Mouse (Mus musculus): ENCODE measurements around the gene Myh10. TPM values are rescaled to one million over a fixed set of nuclear protein-coding genes. Genes with fewer than 3 reads are reported as not detected.
"Not testable (repeated sequence)": the region's sequence is repeated elsewhere in the genome, so short reads cannot be mapped to it uniquely, and the experiment has no call there.

The Myh10 gene
- polyA plus RNA-seq, 1 experiment from 2014 or later, result 2.5 TPM

DNA sequence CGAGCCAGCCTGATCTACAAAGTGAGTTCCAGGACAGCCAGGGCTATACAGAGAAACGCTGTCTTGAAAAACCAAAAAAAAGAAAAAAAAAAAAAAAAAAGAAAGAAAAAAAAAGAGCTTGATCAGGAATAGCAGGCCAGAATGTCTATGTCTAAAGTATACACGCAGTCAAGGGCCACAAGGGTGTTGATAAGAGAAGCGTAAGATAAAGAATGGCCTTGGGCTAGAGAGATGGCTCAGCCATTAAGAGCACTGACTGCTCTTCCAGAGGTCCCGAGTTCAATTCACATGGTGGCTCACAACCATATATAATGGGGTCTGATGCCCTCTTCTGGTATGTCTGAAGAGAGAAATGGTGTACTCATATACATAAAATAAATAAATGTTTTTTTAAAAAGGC lies 140.2 kb downstream of the Myh10 start:
- not testable (repeated sequence) for H3K4me3 ChIP-seq (ENCODE audit: inconsistent target); H3K27ac ChIP-seq
- H3K36me3 ChIP-seq (ENCODE audit: inconsistent target), result peaks cover 81% of the 10 kb centered on the region
- H3K79me2 ChIP-seq (ENCODE audit: inconsistent target), result peaks cover 44% of the 10 kb centered on the region; the same call in 1 of the 2 replicates
- WGBS (ENCODE audit: missing documents), result 95% methylated on average over 4 of the region's 5 CpGs

GRCm38 (mm10) chr11:68832793-68833192 lies 141.4 kb downstream of the Myh10 start:
- peaks cover 82% of the 10 kb centered on the region for H3K36me3 ChIP-seq (ENCODE audit: inconsistent target)
- 45% methylated on average over 4 of the region's 4 CpGs for WGBS (ENCODE audit: missing documents)

GRCm38 (mm10) chr11:68833593-68833992 lies 142.2 kb downstream of the Myh10 start:
- Histone ChIP-seq H3K27ac (no peak overlapping the region), H3K79me2 (ENCODE audit: inconsistent target) (peaks cover 40% of the 10 kb centered on the region; the same call in 1 of the 2 replicates), H3K36me3 (ENCODE audit: inconsistent target) (peaks cover 80% of the 10 kb centered on the region), H3K4me3 (ENCODE audit: inconsistent target) (no peak overlapping the region)

More at GRCm38 (mm10) chr11:68832793-68833192, 141.4 kb downstream of the Myh10 start:
- no peak overlapping the region for H3K4me3 ChIP-seq (ENCODE audit: inconsistent target)
- peaks cover 43% of the 10 kb centered on the region; the same call in 1 of the 2 replicates for H3K79me2 ChIP-seq (ENCODE audit: inconsistent target)
- no peak overlapping the region for H3K27ac ChIP-seq

DNA sequence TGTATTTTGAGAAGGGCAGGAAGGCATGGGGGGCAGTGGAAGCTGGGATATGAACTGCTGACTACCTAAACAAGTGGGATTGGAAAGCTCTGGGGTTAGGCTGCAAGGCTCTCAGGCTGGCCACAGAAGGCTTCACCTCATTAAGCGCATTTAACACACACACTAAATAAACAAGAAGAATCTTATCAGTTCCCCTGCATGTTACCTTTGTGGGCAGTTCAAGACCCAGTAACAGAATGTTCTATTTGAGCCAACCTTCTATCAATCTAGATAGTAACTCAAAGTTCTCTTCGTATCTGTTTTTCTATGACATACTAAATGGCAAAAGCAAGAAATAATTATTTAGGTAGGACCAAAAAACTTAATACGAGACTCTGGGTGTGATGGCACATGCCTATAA lies 143.7 kb downstream of the Myh10 start:
- Histone ChIP-seq H3K4me3 (ENCODE audit: inconsistent target) (no peak overlapping the region), H3K27ac (no peak overlapping the region), H3K79me2 (ENCODE audit: inconsistent target) (peaks cover 46% of the 10 kb centered on the region; the same call in 1 of the 2 replicates), H3K36me3 (ENCODE audit: inconsistent target) (peaks cover 81% of the 10 kb centered on the region)
- 100% methylated on average over 3 of the region's 3 CpGs for WGBS (ENCODE audit: missing documents)

GRCm38 (mm10) chr11:68839606-68840005 lies 148.2 kb downstream of the Myh10 start:
- H3K79me2 ChIP-seq (ENCODE audit: inconsistent target), result peaks cover 60% of the 10 kb centered on the region; the same call in 1 of the 2 replicates
- H3K36me3 ChIP-seq (ENCODE audit: inconsistent target), result peaks cover 71% of the 10 kb centered on the region
- H3K27ac ChIP-seq, result no peak overlapping the region
- no peak overlapping the region for H3K4me3 ChIP-seq (ENCODE audit: inconsistent target)
- WGBS (ENCODE audit: missing documents), result 98% methylated on average over 5 of the region's 5 CpGs

DNA sequence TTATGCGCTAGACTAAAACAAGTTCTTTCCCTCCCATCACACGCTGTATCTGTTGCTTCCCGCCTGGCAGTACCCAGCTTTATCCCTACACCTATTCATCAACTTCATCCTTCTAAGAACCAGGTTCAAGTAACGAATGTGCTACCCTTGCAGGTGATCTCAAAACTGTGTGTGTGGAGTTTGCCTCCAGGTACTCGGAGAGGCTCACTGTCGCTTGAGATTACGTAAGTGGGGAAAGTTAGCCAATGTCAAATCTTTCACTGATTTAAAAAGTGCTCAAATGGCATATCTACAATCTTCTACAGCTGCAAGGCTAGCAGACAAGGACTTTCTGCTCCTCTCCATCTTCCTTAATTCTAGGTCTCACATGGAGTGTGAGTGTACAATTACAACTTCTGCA lies 159.5 kb downstream of the Myh10 start:
- Histone ChIP-seq H3K79me2 (ENCODE audit: inconsistent target) (peaks cover 67% of the 10 kb centered on the region), H3K36me3 (ENCODE audit: inconsistent target) (no peaks in the 10 kb centered on the region), H3K4me3 (ENCODE audit: inconsistent target) (no peak overlapping the region), H3K27ac (no peak overlapping the region)
- WGBS (ENCODE audit: missing documents), result 82% methylated on average over 7 of the region's 7 CpGs

GRCm38 (mm10) chr11:68851644-68852485 lies 160.5 kb downstream of the Myh10 start:
- Histone ChIP-seq H3K27ac (peak overlapping the region; percentile 66), H3K4me3 (ENCODE audit: inconsistent target) (peak overlapping the region; percentile 84), H3K79me2 (ENCODE audit: inconsistent target) (peaks cover 56% of the 10 kb centered on the region), H3K36me3 (ENCODE audit: inconsistent target) (no peaks in the 10 kb centered on the region)
- 6% methylated on average over 13 of the region's 13 CpGs for WGBS (ENCODE audit: missing documents)

DNA sequence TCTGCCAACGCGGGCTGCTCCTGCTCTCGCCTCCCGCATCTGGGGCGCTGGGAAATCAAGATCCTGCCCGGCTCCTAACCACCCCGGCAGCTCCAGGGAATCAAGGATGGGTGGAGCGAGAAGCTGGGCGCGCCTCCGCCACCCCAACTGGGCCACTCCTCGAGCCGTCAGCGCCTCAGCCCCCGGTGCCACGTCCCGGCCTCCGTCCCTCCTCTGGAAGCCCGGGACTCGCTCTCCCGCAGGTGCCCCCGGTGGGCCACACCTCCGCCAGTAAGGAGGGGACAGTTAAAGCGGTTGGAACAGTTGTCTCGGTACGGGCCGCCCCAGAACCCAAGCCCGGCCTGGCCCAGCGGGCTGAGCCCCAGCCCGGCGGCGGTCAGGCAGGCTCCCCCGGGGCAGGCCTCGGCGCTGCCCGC lies 161.1 kb downstream of the Myh10 start:
- Histone ChIP-seq H3K36me3 (ENCODE audit: inconsistent target) (no peaks in the 10 kb centered on the region), H3K4me3 (ENCODE audit: inconsistent target) (peak overlapping the region; percentile 84), H3K79me2 (ENCODE audit: inconsistent target) (peaks cover 50% of the 10 kb centered on the region), H3K27ac (peak overlapping the region; percentile 66)
- WGBS (ENCODE audit: missing documents), result under 1% methylated on average over 36 of the region's 36 CpGs

DNA sequence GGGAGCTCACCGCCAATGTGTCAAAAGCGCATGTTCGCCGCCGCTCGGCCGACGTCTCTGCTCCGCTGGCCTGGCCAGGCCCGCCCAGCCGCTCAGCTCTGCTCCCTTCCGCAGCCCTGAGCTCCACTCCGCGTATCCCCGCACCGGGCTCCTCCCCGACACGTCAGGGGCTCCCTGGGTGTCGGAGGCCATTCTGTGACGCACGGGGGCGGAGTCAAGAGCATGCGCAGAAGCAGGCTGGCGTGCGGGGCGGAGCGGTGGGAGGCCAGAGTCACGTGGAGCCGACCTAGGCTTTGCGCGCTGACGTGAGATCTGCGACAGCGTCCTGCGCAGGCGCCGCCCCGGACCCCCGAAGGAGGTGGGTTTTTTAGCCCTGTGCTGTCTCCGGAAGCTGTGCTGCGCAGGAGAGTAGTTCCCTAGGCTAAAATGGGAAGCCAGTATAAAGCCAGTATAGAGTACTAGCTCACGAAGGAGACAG lies 161.6 kb downstream of the Myh10 start:
- peak overlapping the region; percentile 81 for H3K27ac ChIP-seq
- under 1% methylated on average over 37 of the region's 42 CpGs for WGBS (ENCODE audit: missing documents)
- H3K79me2 ChIP-seq (ENCODE audit: inconsistent target), result peaks cover 45% of the 10 kb centered on the region
- no peaks in the 10 kb centered on the region for H3K36me3 ChIP-seq (ENCODE audit: inconsistent target)
- H3K4me3 ChIP-seq (ENCODE audit: inconsistent target), result peak overlapping the region; percentile 84

- WGBS (ENCODE audit: missing documents), result 17% methylated on average over 14 of the region's 14 CpGs
- Histone ChIP-seq H3K4me3 (ENCODE audit: inconsistent target) (peak overlapping the region; percentile 37), H3K79me2 (ENCODE audit: inconsistent target) (peaks cover 37% of the 10 kb centered on the region), H3K36me3 (ENCODE audit: inconsistent target) (no peaks in the 10 kb centered on the region), H3K27ac (peak overlapping the region; percentile 81)
These were observed 162.4 kb downstream of the Myh10 start for GRCm38 (mm10) chr11:68853611-68854401.

DNA sequence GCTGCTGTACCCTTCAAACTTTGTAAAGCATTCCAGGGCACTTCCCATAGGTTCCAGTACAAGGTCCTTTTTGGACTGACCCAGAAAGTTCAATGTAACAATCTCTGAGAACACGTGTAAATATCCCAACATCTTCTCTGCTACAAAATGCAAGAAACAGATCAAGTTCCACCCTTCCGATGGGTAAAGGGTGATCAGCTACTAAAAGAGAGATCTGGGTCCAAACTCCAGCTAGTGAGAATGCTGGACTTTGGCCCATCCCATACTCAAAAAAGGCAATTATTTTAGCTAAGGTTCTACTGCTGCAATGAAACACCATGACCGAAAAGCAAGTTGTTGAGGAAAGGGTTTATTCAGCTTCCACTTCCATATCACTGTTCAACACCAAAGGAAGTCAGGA lies 163.3 kb downstream of the Myh10 start:
- WGBS (ENCODE audit: missing documents), result 88% methylated on average over 3 of the region's 3 CpGs
- no peak overlapping the region for H3K4me3 ChIP-seq (ENCODE audit: inconsistent target)
- no peak overlapping the region for H3K27ac ChIP-seq
- H3K36me3 ChIP-seq (ENCODE audit: inconsistent target), result no peaks in the 10 kb centered on the region
- H3K79me2 ChIP-seq (ENCODE audit: inconsistent target), result peaks cover 29% of the 10 kb centered on the region

- Histone ChIP-seq H3K79me2 (ENCODE audit: inconsistent target) (peaks cover 2% of the 10 kb centered on the region), H3K36me3 (ENCODE audit: inconsistent target) (no peaks in the 10 kb centered on the region), H3K27ac (no peak overlapping the region), H3K4me3 (ENCODE audit: inconsistent target) (no peak overlapping the region)
- WGBS (ENCODE audit: missing documents), result 97% methylated on average over 3 of the region's 3 CpGs
These were observed 166.0 kb downstream of the Myh10 start for GRCm38 (mm10) chr11:68857329-68857728.

DNA sequence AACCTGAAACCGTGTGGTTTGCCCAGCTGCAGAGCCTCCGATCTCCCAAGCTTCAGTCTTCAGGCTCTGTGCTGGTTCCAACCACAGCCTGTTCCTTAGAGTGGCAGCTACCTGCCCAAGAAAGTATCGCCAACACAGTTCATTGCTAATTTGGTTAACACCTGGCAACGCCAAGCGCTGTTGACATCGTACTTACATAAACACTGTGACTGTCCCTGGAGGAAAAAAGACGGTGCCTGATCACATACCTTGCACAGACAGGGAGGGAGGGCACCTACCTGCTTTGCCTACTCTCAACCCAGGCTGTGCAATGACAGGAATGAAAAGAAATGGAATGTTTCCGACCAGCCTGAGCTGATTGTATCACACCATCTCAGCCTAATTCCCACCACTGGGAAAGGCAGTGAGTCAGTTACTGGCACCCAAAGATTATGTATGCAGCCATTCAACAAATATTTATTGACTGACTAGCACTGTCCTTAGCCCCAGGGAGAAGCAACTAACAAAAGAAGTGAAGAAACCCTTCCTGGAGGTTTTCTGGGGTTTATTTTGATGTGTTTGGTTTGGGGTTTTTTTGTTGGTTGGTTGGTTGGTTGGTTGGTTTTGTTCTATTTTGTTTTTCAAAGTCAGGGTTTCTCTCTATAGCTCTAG lies 168.7 kb downstream of the Myh10 start:
- no peaks in the 10 kb centered on the region for H3K79me2 ChIP-seq (ENCODE audit: inconsistent target)
- WGBS (ENCODE audit: missing documents), result 86% methylated on average over 8 of the region's 8 CpGs

DNA sequence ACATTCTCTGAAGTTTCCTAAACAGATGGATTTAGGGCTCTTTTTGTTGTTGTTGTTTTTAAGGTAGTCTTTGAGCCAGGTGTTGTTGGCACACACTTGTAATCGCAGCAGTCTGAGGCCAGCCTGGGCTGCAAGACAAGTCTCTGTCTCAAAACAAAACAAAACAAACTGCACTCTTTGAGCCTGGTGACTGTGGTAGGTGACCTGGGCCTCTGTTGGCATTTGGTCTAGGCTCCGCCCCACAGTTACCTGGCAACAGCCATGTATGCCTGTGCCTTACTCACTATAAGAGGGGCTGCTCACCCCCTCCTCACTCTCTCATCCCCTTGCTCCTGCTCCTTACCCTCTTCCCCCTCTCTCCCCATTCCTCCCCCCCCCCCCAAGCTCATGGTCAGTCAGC lies 170.9 kb downstream of the Myh10 start:
- 100% methylated on average over 2 of the region's 2 CpGs for WGBS (ENCODE audit: missing documents)

More for the DNA sequence above, 168.7 kb downstream of the Myh10 start:
- no peak overlapping the region for H3K27ac ChIP-seq
- H3K36me3 ChIP-seq (ENCODE audit: inconsistent target), result no peaks in the 10 kb centered on the region
- H3K4me3 ChIP-seq (ENCODE audit: inconsistent target), result no peak overlapping the region

More for the DNA sequence above, 170.9 kb downstream of the Myh10 start:
- Histone ChIP-seq H3K27ac (no peak overlapping the region), H3K36me3 (ENCODE audit: inconsistent target) (no peaks in the 10 kb centered on the region), H3K79me2 (ENCODE audit: inconsistent target) (no peaks in the 10 kb centered on the region), H3K4me3 (ENCODE audit: inconsistent target) (no peak overlapping the region)

Measured in macrophage (primary cell).